Mouse (Mus musculus): ENCODE measurements around the gene Syt8.
"Not testable (repeated sequence)": the region's sequence is repeated elsewhere in the genome, so short reads cannot be mapped to it uniquely, and the experiment has no call there.

Syt8 gene

DNA sequence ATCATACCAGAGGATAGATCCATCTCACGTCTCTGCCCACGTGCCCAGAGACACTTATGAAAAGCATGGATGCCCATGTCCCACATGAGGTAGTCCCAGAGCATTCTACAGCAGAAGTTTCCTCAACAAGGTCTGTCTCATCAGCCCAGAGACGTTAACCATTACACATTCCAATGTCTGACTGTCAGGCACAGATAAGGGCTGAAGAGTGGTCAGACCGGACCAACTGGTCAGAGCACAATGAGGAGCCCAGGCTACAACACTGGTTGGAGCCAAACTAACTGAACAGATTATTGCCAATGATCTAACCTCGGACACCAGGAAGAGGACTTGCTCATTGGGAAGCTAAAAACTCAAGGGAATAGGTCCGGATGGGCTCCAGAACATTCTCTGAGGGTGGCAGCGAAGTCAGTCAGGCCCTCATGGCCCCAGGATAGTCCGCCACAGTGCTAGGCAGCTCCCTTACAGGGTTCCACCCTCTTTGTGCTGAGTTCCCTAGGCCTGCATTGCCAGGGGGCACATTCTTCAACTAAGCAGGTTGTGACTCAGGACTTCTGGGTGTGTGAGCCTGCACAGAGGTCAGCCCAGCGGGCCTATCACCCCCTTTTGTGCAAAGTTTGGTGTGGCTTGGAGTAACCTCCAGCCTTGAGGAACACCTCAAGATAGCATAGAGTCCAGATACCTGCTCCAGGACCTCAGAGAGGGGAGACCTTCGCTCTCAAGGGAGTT is at the start of gene Syt8:
TSS of gene Syt8 (plus strand) at position 714 of the 729 bp plus-strand sequence.
- DNase-seq = no peak

DNA sequence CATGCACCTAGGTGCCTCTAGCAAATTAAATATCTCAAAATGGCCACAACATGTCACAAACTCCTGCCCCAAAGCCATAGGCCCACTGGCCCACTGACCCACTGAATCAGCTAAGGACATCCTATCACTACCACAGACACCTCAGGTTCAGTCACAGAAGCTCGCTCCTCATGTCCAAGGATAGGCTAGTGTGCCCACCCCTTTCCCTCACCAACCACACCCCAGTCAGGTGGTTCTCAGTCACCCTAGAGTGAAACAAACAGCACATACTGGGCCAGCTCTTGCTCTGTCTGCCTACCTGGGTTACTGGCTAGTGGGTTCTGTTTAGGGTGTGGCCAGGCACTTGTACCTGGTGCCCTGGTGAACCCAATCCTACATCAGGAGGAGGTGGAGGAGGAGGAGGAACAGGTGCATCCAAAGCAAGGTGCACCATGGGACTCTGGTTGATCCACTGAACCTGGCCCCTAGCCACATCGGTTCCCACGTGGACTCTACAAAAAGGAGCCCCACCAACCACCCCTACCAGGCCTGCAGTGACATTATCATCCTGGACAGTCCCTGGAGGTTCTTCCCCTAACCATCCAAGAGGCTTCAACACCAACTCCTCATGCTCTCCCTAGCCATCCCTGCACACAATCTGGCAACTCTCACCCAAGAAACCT is 48.8 kb upstream of the Syt8 start:
- DNase-seq = no peak

DNA sequence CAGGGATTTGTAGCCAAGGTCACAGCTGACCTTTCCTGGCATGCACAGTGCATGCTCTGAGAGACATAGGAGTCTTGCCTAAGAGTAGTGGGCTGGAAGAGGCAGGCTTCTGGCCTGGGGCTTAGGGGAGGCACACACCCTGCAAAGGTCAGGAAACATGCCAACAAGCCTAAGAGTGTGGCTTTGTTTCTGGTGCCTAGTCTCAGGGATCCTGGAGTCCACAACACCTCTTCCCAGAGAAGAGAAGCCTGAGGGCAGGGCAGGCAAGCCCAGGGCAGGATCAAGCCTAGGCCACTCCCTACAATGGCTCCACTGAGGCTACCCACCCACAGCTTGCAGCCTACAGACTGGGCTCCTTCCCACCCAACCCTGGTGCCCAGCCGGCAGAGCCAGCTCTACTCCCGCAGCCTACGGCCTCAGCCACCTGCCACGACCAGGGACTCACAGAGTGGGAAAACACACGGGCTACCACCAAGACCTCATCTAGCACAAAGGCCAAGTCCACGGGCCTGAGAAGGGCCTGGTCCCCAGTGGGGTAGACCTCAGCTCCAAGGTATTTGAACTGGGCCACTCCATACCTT is 47.9 kb upstream of the Syt8 start:
- DNase-seq = peak; percentile 36

DNA sequence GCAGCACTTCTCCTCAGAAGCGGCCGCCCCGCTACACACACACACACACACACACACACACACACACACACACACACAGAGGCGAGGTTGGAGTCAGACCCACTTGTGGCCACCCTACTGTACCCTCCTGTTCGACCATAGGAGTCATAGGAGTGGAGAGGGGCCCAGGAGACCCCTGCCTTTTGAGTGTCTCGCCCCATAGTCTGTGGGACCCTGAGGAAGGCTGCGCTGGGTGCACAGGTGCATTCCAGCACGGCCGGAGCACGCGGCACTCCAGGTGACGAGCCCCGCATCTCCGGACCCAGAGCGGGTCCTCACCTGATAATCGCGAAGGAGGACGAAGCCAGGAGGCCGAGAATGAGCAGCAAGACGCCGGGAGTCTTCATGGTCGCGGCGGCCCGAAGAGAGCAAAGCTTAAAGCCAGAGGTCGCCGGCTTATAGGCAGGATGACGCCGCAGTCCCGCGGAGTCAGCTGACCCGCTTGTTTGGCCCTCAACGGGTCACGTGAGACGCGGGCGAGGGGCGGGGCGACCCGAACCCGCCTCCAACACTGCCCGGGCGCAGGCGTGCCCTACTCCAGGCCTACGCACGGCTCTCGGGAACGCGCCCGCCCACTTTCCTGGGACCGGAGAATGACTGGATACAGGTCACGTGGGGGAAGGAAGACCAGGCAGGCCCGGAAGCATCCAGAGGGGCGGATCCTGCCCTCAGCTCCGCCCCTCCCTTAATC is 47.1 kb upstream of the Syt8 start, which contains the start of gene Ctsd:
TSS of gene Ctsd (minus strand) at position 620 of the 730 bp plus-strand sequence.
- DNase-seq = peak; percentile 99

DNA sequence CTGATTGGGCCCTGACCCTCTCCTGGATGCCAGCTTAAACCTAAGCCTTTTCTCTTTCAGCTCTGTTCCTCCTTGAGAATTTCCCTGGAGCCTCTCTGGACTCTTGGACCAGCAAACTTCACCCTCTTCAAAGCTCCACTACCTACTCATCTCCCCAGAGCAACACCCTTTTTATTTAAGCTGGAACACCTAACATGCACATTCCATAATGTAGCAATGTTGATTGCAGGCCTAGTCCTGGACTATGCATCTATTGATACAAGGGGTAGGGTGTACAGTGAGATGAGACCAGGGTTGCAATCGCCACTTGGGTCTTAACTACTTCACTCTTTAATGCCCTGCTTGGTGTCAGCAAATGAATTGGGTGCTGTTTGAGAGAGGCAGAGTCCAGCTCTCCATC is 46.5 kb upstream of the Syt8 start:
- DNase-seq = no peak

DNA sequence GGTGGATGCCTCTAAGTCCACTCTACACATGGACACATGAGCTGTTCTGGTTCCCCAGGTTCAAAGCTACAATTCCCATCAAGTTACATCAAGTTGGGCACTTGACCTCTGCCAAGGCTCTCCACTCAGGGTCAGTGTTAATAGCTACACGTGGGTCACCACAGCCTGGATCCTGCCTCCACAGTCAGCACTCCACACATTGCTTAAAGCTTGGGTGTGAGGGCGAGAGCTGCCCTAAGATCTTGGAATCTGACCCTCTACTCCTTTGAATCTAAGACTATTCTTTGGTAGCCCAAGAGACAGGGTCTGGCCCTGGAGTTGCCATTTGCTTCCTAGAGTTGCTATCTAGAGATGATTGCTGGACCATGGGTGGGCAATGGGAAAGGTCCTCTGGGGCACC is 45.9 kb upstream of the Syt8 start:
- no peak for DNase-seq

DNA sequence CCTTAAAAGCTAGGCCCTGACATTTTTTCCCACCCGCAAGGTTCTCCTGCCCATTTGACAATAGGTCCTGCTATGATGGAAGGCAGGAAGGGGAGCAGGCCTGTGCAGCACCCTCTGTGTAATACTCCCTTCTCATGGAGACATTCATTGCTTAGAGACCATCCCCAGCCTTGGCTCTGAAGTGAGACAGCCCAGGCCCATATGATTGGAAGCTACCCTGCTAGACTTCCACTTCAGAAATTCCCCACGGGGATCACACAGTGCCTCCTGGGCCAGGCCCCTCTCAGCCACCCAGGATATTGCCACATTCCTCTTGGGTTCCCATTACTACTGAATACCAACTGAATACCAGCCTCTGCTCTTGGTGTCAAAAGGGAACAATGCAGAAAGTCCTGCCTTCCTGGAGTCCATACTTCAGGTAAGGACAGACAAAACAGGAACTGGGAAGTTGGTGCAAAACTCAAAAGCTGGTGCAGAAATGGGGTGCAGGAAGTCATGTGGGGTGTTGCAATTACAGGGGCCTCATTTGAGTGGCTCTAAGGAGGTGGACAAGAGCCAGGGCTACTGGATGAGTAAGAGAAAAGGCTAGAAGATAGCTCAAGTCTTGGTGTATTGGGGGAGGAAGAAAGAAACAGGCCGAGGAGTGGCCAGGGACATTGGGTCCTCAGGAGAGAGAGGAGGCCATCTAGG is 44.5 kb upstream of the Syt8 start:
- no peak for DNase-seq

DNA sequence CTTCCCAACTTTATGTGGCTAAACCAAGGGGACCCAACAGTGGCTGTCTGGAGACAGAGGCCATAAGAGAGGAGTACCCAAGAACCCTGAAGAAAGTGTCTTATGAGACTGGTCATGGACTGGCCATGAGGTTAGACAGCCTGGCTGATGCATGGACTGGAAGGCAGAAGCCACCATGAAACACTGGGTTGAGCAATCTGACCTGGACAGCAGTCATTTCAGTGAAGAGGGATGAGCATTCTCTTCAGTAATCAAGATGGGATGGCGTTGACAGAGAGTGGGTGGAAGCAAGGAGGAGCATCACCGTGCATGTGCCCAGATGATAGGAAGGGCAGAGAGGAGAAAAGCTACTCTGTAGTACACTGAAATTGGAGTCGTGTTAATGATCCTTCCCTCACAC is 43.5 kb upstream of the Syt8 start:
- no peak for DNase-seq

DNA sequence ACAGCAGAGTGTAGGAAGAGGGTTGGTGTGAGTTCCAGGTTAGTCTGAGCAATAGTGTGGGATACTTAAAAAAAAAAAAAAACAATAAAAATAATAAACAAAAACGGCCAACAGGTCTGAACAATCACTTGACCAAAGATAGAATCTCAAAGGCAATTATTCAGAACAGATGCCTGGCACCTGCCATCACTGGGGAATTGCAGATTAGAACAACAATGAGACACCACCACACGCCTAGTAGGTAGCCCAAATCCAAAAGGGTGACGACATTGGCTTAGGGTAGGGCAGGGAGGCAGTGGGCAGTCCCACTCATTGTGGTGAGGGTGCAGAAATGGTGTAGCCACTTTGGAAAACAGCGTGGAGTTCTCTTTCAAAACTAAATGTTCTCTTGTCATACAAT is 43.0 kb upstream of the Syt8 start:
- DNase-seq = no peak

DNA sequence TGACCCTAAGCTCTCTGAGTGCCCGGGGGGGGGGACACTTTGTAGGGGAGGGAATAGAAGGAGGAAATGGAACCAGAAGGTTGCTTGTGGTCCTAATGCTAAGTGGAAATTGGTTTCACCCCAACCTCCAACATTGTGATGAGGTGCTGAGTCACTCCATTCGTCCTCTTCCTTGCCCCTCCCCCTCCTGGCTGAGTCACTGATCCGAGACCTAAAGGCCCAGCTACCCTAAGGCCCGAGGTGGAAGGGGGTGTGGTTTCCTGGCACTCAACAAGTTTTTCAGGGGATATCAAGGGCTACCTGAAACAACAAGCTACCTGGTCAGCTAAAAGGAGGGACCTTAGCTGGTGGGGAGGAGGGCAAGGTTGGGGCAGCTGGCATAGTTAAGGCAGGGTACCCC is 41.5 kb upstream of the Syt8 start:
- DNase-seq = peak; percentile 69

DNA sequence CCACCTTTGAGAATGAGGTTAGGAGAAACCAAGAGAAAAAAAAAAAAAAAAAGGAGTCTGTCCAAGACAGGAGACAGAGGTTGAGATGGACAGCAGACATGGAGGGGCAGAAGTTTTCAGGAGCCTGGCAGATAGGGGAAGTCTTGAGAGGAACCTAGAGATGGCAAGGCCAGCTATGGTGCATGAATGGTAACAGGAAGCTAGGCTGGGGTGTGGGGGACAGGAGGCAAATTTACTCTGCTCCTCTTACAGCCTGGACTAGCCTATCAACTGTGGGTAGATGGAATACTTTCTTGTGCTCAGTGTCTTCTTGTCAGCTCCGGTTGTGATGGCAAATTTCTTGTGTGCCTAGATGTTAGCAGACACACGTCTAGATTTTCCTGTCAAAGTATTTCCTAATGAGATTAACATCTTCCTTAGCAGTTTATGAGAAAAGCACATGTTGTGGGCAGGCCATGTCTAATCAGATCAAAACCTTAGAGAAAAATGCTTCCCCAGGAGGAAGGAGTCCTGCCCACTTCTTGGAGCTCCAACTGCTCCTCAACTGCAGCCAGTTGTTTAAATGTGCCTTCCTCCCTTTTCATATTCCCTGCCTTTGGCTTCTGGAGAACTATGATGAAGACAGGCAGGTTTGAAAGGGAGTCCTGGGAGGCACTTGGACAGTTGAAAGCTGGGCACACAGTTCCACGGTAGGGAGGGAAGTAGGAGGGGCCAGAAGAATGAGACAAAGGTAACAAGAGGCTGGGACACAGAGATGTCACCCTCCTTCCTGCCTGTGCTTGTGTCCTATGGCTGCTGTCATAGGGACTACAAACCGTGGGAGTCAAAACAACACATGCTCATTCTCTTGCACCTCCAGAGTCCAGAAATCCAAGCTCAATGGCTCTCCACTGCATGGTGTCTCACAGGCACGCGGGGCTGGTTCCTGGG is 40.1 kb upstream of the Syt8 start:
- no peak for DNase-seq

DNA sequence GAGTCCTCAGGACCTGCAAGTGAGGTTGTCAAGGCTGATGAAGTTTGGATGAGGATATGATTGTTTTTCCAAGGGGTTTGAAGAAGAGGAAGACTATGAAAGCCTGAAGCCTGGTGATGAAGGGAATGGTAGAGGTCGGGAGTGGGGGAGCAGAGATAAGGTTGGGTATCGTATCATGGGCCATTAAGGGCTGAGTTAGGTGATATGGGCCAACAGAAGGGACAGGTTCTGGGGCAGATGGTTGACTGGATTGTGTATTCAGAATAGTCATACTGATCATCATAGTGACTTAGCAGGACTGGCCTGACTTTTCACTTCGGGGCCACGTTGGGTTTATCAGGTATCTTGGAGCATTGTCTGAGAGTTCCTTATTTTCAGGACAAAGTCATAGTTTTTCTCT is 39.2 kb upstream of the Syt8 start:
- DNase-seq = no peak

DNA sequence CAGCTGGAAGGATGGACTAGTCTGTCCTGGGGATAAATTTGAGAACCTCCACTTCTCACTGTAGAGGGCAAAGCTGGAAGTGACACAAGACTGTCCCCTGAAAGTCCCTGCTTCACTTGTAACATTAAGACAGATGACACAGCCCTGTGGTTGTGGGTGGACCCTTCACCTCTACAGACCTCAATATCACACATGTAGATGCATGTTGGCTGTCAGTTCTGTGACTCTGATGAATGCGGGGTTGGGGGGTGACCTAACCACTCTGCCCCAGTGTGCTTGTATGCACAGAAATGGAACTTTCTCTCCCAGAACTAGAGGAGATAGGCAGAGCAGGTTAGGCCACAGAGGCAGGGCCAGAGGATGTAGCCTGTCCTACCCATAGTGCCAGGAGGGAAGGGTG is 38.0 kb upstream of the Syt8 start:
- no peak for DNase-seq

DNA sequence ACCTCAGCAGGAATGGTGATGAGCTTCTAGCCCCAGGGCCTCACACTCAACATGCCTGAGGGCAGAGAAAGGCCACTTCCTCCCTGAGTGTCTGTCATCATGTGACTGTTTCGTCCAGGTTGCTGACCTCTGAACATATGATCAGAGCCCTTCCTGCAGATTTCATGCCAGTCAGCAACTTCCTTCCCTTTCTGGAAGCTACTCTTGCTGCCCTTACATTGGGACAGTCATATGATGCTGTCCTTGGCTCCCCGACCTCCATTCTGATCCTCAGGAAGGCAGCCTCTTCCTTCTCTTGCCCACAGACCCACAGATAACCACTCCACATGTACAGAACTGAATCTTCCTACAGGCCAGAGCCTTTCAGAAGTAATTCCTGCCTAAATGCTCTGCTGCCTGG is 36.6 kb upstream of the Syt8 start:
- peak; percentile 65 for DNase-seq

DNA sequence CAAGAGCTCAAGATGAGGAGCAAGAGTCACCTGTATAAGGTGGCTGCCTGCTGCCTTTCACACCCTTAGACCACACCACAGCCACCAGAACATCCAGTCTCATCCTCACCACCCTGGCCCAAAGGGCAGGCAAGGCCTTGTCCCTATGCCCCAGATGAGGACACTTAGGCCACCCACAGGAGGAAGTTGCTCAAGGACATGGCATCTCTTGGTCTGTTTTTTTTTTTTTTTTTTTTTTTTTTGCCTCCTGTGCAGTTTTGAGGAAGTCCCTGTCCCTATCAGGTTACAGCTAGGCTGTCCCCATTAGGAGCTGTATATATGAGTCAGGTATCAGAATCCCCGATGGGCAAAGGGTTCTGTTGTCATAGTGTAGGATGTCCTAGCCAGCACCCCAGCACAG is 35.4 kb upstream of the Syt8 start:
- DNase-seq = no peak

DNA sequence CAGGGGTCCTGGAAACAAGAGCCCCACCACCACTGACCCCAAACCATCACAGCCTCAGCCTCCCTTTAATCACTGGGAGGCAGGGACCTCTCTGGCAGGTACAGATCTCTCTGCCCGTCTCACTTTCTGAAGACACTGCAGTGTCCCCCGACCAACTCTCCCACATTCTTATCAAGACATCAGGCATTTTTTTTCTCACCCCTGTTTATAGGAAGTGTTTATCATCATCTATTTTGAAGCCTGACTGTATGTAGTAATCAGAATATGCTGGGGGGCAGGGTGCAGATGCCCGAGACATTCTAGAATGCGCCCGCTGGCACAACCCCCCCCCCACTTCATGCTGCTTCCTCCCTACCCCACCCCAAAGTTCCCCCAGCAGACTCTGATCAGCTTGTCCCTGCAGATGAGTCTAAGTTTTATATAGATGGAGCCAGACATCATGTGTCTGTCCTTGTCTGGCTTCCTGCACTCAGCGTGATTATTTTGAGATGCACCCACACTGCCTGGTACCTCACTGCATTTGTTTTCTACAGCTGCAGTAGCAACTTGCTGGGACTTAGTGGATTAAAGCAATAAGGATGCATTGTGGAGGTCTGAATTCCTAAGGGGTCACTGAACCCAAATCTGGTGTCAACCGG is 34.4 kb upstream of the Syt8 start:
- no peak for DNase-seq

DNA sequence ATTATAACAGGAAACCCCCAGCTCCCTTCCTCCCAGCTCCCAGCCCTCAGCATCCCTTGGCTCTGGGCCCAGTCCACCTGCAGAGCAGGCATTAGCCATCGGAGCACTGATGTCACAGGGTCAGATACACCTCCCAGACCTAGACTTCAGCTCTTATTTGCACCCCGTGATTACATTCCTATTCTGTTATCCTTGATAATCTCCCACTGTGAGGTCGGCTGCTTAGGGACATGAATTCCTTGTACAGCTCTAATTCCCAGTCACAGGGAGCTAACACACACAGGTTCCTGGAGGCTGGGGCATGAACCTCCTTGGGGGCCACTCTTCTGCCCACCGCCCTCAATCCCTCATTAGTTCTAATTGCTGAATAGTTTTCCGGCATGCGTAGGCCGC is 33.9 kb upstream of the Syt8 start:
- peak; percentile 76 for DNase-seq

DNA sequence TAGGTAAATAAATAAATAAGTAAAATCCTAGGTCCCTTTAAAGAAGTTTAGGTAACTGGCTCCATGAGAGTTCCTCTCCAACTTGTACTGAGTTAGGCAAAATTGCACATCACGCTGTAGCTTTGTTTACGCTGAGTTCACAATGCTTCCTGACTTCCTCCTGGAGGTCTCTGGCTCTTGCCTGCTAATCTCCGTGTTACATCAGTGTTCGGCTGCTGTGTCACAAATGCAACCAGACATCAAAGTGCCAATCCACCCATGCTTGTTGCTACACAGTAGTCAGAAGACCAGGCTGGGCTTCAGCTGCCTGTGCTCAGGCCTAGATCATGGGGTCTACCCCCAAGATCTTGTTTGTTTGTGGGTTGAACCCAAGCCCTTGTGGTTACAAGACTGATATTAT is 31.1 kb upstream of the Syt8 start:
- DNase-seq = no peak

DNA sequence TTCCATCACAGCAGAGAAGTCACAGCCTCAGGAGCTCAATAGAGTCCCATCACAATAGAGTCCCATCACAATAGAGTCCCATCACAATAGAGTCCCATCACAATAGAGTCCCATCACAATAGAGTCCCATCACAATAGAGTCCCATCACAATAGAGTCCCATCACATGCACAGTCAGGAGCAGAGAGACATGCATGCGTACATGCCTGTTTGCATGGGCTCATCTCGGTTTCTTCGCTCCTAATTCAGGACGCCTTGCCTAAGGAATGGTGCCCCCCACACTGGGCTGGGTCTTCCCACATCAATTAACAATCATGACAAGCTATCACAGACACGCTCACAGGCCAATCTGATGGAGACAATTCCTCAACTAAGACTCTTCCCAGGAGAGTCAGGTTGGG is 29.5 kb upstream of the Syt8 start:
- DNase-seq = not testable (repeated sequence)

DNA sequence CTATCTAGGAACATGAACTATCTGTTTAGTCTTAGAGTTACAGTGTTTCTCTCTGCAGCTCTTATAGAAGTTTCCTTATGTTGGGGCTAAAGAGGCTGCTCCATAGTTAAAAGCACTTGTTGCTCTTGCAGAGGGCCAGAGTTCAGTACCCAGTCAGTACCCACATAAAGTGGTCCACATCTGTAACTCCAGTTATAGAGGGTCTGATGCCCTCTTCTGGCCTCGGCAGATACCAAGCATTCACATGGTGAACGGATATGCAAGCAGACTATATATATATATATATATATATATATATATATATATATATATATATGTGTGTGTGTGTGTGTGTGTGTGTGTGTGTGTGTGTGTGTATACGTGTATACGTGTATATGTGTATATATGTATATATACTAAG is 26.7 kb upstream of the Syt8 start:
- no peak for DNase-seq

DNA sequence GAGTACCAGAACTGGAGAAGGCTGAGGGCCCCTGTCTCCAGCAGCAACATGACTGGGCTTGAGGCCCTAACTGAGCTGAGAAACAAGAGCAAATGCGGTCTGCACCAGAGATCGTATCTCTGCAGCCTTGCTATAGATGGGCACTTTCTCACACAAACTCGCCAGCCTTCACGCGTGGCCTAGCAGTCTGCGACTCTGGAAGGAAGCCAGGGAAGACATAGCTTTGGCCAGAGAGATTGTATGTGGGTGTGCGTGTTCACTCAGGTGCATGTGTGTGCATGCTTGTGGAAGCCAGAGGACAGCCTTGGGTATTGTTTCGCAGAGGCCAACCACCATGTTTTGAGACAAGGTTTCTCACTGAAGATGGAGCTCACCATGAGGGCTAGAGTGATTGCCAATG is 26.0 kb upstream of the Syt8 start:
- DNase-seq = no peak

Data from kidney, postnatal 10 days (tissue).